Mouse (Mus musculus) gastrocnemius, postnatal 36 days (tissue): ENCODE measurements around the gene Coa3. TPM values are rescaled to one million over a fixed set of nuclear protein-coding genes. Genes with fewer than 3 reads are reported as not detected.

Experiments used
- DNase-seq, 2 experiments: peaks; one replicate each; pipeline ENCODE4 v3.0.0; 2022
- intact Hi-C: fragments of 180-260 bp; cut with DNase I; formaldehyde crosslinking; loops from one replicate; pipeline ENCODE4 v1.15.1; 2025
- total RNA-seq, 2 experiments: library from RNA; stranded (reverse); gene quantifications; 2 replicates each; pipeline ENCODE4 v1.2.3; 2021

The Coa3 gene
- total RNA-seq, 2 experiments from 2014 or later = 64.3 to 71.4 TPM

- intact Hi-C loops = no loop called here
- DNase-seq = no peak
Measured at GRCm38 (mm10) chr11:101287306-101287705, 8.4 kb upstream of the Coa3 start.

GRCm38 (mm10) chr11:101283805-101284204 is 4.9 kb upstream of the Coa3 start:
- intact Hi-C loops = no loop called here
- no peak for DNase-seq

- DNase-seq = no peak
- intact Hi-C loops = no loop called here
Measured at GRCm38 (mm10) chr11:101282896-101283295, 4.0 kb upstream of the Coa3 start.

GRCm38 (mm10) chr11:101280837-101281236 is 1.9 kb upstream of the Coa3 start:
- no peak for DNase-seq
- intact Hi-C loops = no loop called here

- intact Hi-C loops = no loop called here
- DNase-seq = no peak
Measured at GRCm38 (mm10) chr11:101279193-101279569, 267 bp upstream of the Coa3 start.

GRCm38 (mm10) chr11:101277381-101278222 is 1.3 kb downstream of the Coa3 start:
- DNase-seq = no peak
- intact Hi-C loops = no loop called here

- intact Hi-C loops = no loop called here
Measured at GRCm38 (mm10) chr11:101276319-101277070, 2.4 kb downstream of the Coa3 start.

GRCm38 (mm10) chr11:101275309-101275708 is 3.6 kb downstream of the Coa3 start:
- intact Hi-C loops = no loop called here
- DNase-seq = no peak

More at GRCm38 (mm10) chr11:101276319-101277070, 2.4 kb downstream of the Coa3 start:
- DNase-seq = no peak

GRCm38 (mm10) chr11:101272446-101272845 is 6.5 kb downstream of the Coa3 start:
- DNase-seq = no peak
- intact Hi-C loops = no loop called here

GRCm38 (mm10) chr11:101269577-101270116 is 9.3 kb downstream of the Coa3 start:
- intact Hi-C loops = no loop called here
- DNase-seq = no peak

GRCm38 (mm10) chr11:101265906-101266305 is 13.0 kb downstream of the Coa3 start:
- no peak for DNase-seq
- intact Hi-C loops = no loop called here

GRCm38 (mm10) chr11:101264954-101265471 is 13.9 kb downstream of the Coa3 start:
- DNase-seq = no peak
- intact Hi-C loops = no loop called here

- intact Hi-C loops = no loop called here
- DNase-seq = no peak
Measured at GRCm38 (mm10) chr11:101263989-101264280, 15.0 kb downstream of the Coa3 start.

GRCm38 (mm10) chr11:101263138-101263988 is 15.6 kb downstream of the Coa3 start:
- DNase-seq = no peak
- intact Hi-C loops = no loop called here

- intact Hi-C loops = no loop called here
- DNase-seq = no peak
Measured at GRCm38 (mm10) chr11:101262272-101262967, 16.5 kb downstream of the Coa3 start.

- intact Hi-C loops = no loop called here
- DNase-seq = no peak
Measured at GRCm38 (mm10) chr11:101260826-101261380, 18.0 kb downstream of the Coa3 start.

GRCm38 (mm10) chr11:101259948-101260825 is 18.7 kb downstream of the Coa3 start, which contains the start of gene Wnk4:
TSS of gene Wnk4 (plus strand) at chr11:101260567.
- intact Hi-C loops = no loop called here
- DNase-seq = peak in 1 of 2 experiments; percentile 42

GRCm38 (mm10) chr11:101259261-101259712 is 19.6 kb downstream of the Coa3 start:
- DNase-seq = no peak
- intact Hi-C loops = no loop called here
